Mouse (Mus musculus): ENCODE measurements at regions not wholly inside any gene's neighbourhood (a gene's known extent, or its start where the extent isn't known, plus 50 kb on each side); places are given as distances from the start of the nearest gene placed in this dataset.

GRCm38 (mm10) chr4:71808271-71808670, 50.5 kb upstream of the Gm11232 start:
- DNase-seq, result no peak

Data from cerebellum, adult 9-11 months (tissue).